Mouse (Mus musculus) adrenal gland, postnatal 36 days (tissue): ENCODE results near the gene Helz. TPM values are rescaled to one million over a fixed set of nuclear protein-coding genes. Genes with fewer than 3 reads are reported as not detected.
"Not testable (repeated sequence)": the region's sequence is repeated elsewhere in the genome, so short reads cannot be mapped to it uniquely, and the experiment has no call there.

Experiments used
- DNase-seq, 2 experiments: peaks; one replicate each; pipeline ENCODE4 v3.0.0; 2021; ENCODE audit warnings: mixed read lengths in 1 of 2
- long read RNA-seq, 2 experiments: library from polyadenylated mRNA; stranded (forward); transcript quantifications; one replicate each; pipeline ENCODE4 v2.0.0; 2021; ENCODE audit warnings: borderline sequencing depth in 2 of 2
- total RNA-seq, 2 experiments: library from RNA; stranded (reverse); gene quantifications; 2 replicates each; pipeline ENCODE4 v1.2.3; 2021

Helz gene
- total RNA-seq, result 10 to 100 TPM; 27.3 to 32.2 TPM
- long read RNA-seq, experiment 1, partial matches to known transcripts, result 3 of 6 reads
- long read RNA-seq, experiment 1, other reads (novel, unspliced or antisense), result 3 of 6 reads
- long read RNA-seq, experiment 2, result 0 reads

- DNase-seq, result peak; percentile 80 to 89
Observed at GRCm38 (mm10) chr11:107547351-107548203, at the start of gene Helz. Gene Helz, plus strand, starts transcription at chr11:107547930.

GRCm38 (mm10) chr11:107502801-107503200 lies 44.9 kb upstream of the Helz start:
- DNase-seq, result no peak

- not testable (repeated sequence) for DNase-seq
Observed at GRCm38 (mm10) chr11:107504364-107504763, 43.4 kb upstream of the Helz start.

GRCm38 (mm10) chr11:107506260-107506659 lies 41.5 kb upstream of the Helz start:
- peak in 1 of 2 experiments; percentile 48 for DNase-seq

GRCm38 (mm10) chr11:107509631-107510338 lies 37.9 kb upstream of the Helz start:
- no peak for DNase-seq

- peak; percentile 65 to 68 for DNase-seq
Observed at GRCm38 (mm10) chr11:107510362-107511269, 37.1 kb upstream of the Helz start.

- DNase-seq, result peak; percentile 63 to 78
Observed at GRCm38 (mm10) chr11:107511954-107512353, 35.8 kb upstream of the Helz start.

GRCm38 (mm10) chr11:107513047-107513446 lies 34.7 kb upstream of the Helz start:
- peak in 1 of 2 experiments; percentile 15 for DNase-seq

GRCm38 (mm10) chr11:107516387-107516786 lies 31.3 kb upstream of the Helz start:
- DNase-seq, result no peak

GRCm38 (mm10) chr11:107518645-107519429 lies 28.9 kb upstream of the Helz start:
- DNase-seq, result no peak

- peak; percentile 59 to 62 for DNase-seq
Observed at GRCm38 (mm10) chr11:107521153-107521552, 26.6 kb upstream of the Helz start.

GRCm38 (mm10) chr11:107524966-107525365 lies 22.8 kb upstream of the Helz start:
- no peak for DNase-seq

GRCm38 (mm10) chr11:107527632-107528031 lies 20.1 kb upstream of the Helz start:
- no peak for DNase-seq

- peak; percentile 44 to 61 for DNase-seq
Observed at GRCm38 (mm10) chr11:107529320-107529719, 18.4 kb upstream of the Helz start.

- DNase-seq, result no peak
Observed at GRCm38 (mm10) chr11:107531445-107531844, 16.3 kb upstream of the Helz start.

- DNase-seq, result no peak
Observed at GRCm38 (mm10) chr11:107532271-107532670, 15.5 kb upstream of the Helz start.

- DNase-seq, result no peak
Observed at GRCm38 (mm10) chr11:107538994-107539393, 8.7 kb upstream of the Helz start.

GRCm38 (mm10) chr11:107540339-107540738 lies 7.4 kb upstream of the Helz start:
- DNase-seq, result no peak

- DNase-seq, result peak; percentile 9 to 18
Observed at GRCm38 (mm10) chr11:107545747-107546476, 1.8 kb upstream of the Helz start.

GRCm38 (mm10) chr11:107546667-107547301 lies 946 bp upstream of the Helz start:
- peak; percentile 43 to 46 for DNase-seq
